In genomic region chr16:45242700-45243099, GRCm38 (mm10) we compare ENCODE assay signal across 13 mouse cellular contexts.
"Had no signal": no experiment of that assay in that cellular context is flagged by ENCODE, and none has a peak within 500 bp of the region (broad histone marks: within the 10 kb centered on the region; RNA-seq: fewer than 3 reads in every experiment).

No protein-coding gene starts in this region.

- H3K27ac ChIP-seq: kidney, postnatal 0 days; layer of hippocampus, adult 2 months; liver, embryonic 14.5 days; stomach, postnatal 0 days had no signal

- DNase-seq: kidney, adult 11 months; kidney, adult 9 months; kidney, postnatal 4 days; lung, adult 18-20 months; lung, postnatal 10 days; lung, postnatal 4 days; thymus, postnatal 4 days had no signal

- H3K9ac ChIP-seq: liver, embryonic 14.5 days had no signal

- ATAC-seq: midbrain, embryonic 16.5 days had no signal

- H3K4me2 ChIP-seq: midbrain, embryonic 11.5 days had no signal

- H3K4me3 ChIP-seq: layer of hippocampus, adult 2 months had no signal
